Mouse (Mus musculus) c-Kit-positive CD71-positive TER-119-negative erythroid progenitor cells, embryonic 14.5 days (primary cell): ENCODE results near the gene Slc5a1.

ENCODE experiments used
- DNase-seq: peaks from one replicate; pipeline ENCODE4 v3.0.0-alpha.2; 2013; ENCODE audit warnings: low read depth

The Slc5a1 gene

GRCm38 (mm10) chr5:33193567-33193966 is 89.5 kb downstream of the Slc5a1 start:
- no peak for DNase-seq

GRCm38 (mm10) chr5:33195246-33195852 is 91.3 kb downstream of the Slc5a1 start:
- DNase-seq, result no peak

- no peak for DNase-seq
Measured at GRCm38 (mm10) chr5:33200071-33200470, 96.1 kb downstream of the Slc5a1 start.

GRCm38 (mm10) chr5:33201697-33202096 is 97.7 kb downstream of the Slc5a1 start:
- no peak for DNase-seq

- no peak for DNase-seq
Measured at GRCm38 (mm10) chr5:33202516-33203170, 98.6 kb downstream of the Slc5a1 start.

GRCm38 (mm10) chr5:33203171-33203565 is 99.1 kb downstream of the Slc5a1 start:
- DNase-seq, result no peak

GRCm38 (mm10) chr5:33203691-33204242 is 99.7 kb downstream of the Slc5a1 start:
- DNase-seq, result peak; percentile 74

GRCm38 (mm10) chr5:33204284-33204683 is 100.3 kb downstream of the Slc5a1 start:
- DNase-seq, result no peak

- DNase-seq, result no peak
Measured at GRCm38 (mm10) chr5:33206328-33206727, 102.3 kb downstream of the Slc5a1 start.

GRCm38 (mm10) chr5:33207136-33207535 is 103.1 kb downstream of the Slc5a1 start:
- DNase-seq, result no peak

GRCm38 (mm10) chr5:33208533-33209245 is 104.7 kb downstream of the Slc5a1 start:
- no peak for DNase-seq

- DNase-seq, result no peak
Measured at GRCm38 (mm10) chr5:33210515-33210914, 106.5 kb downstream of the Slc5a1 start.

GRCm38 (mm10) chr5:33211254-33211653 is 107.2 kb downstream of the Slc5a1 start:
- DNase-seq, result no peak
